Mouse (Mus musculus) heart, embryonic 16.5 days (tissue): ENCODE data around the gene Obsl1. TPM values are rescaled to one million over a fixed set of nuclear protein-coding genes. Genes with fewer than 3 reads are reported as not detected.
A peak's percentile ranks its signal among the peaks of the same experiment; 100 is the strongest.

Experiments
- ATAC-seq: fragments of 200-750 bp; cut with Nextera tagmentation; replicated peaks from 2 replicates; pipeline ENCODE4 v1.8.0; 2017; ENCODE audit warnings: moderate number of reproducible peaks; ENCODE audit not compliant: insufficient read depth, low FRiP score; ENCODE audit errors: extremely low read depth
- H3K27ac ChIP-seq: fragments of 300-500 bp; sonication (generic); 2 replicates; pipeline ENCODE4 v1.5.1; 2014; ENCODE audit warnings: mild to moderate bottlenecking, low read length, control low read depth, moderate library complexity
- H3K27me3 ChIP-seq: fragments of 300-500 bp; sonication (generic); 2 replicates; pipeline ENCODE4 v1.6.1; 2014; ENCODE audit warnings: low read length, mixed read lengths; ENCODE audit not compliant: control insufficient read depth, insufficient read depth
- H3K36me3 ChIP-seq: fragments of 300-500 bp; sonication (generic); 2 replicates; pipeline ENCODE4 v1.6.1; 2014; ENCODE audit not compliant: control insufficient read depth, insufficient read depth
- H3K4me1 ChIP-seq: fragments of 300-500 bp; sonication (generic); 2 replicates; pipeline ENCODE4 v1.6.1; 2014; ENCODE audit warnings: low read length, mixed read lengths; ENCODE audit not compliant: control insufficient read depth, insufficient read depth
- H3K4me2 ChIP-seq: fragments of 300-500 bp; sonication (generic); 2 replicates; pipeline ENCODE4 v1.6.1; 2014; ENCODE audit warnings: low read depth, mild to moderate bottlenecking, control low read depth, low read length
- H3K4me3 ChIP-seq: fragments of 300-500 bp; sonication (generic); 2 replicates; pipeline ENCODE4 v1.5.1; 2014; ENCODE audit warnings: mild to moderate bottlenecking, control low read depth, low read length
- H3K9ac ChIP-seq: fragments of 300-500 bp; sonication (generic); 2 replicates; pipeline ENCODE4 v1.6.1; 2014; ENCODE audit warnings: low read length, control low read depth
- H3K9me3 ChIP-seq: fragments of 300-500 bp; sonication (generic); replicated peaks from 2 replicates; pipeline ENCODE4 v1.6.1; 2016; ENCODE audit warnings: low read length; ENCODE audit not compliant: control insufficient read depth
- WGBS: fragments of 180-500 bp; shearing (Covaris S2); extraction: QIAGEN DNeasy Blood & Tissue Kit; methylation state at CpG from one replicate; pipeline ENCODE4 v1.1.7; 2014; 5-methylcytosine and 5-hydroxymethylcytosine counted together
- polyA plus RNA-seq: library from polyadenylated mRNA; unstranded; fragments of >200 nt; fragmentation: Nextera tagmentation; extraction: Ambion mirVana; gene quantifications from 2 replicates; pipeline ENCODE4 v1.2.1, GENCODE M21; 2015

Obsl1 gene
- polyA plus RNA-seq, 1 experiment from 2014 or later, result 83.9 TPM

- no peak for ATAC-seq
- H3K36me3 ChIP-seq, result peaks cover 5% of the 10 kb centered on the region
- H3K27me3 ChIP-seq, result peaks cover 11% of the 10 kb centered on the region
- 95% methylated on average over 7 of the region's 7 CpGs for WGBS
- H3K4me1 ChIP-seq, result peaks cover 24% of the 10 kb centered on the region
- no peaks in the 10 kb centered on the region for H3K9me3 ChIP-seq
- no peak overlapping the region for H3K4me2 ChIP-seq
- H3K4me3 ChIP-seq, result no peak overlapping the region
- no peak overlapping the region for H3K9ac ChIP-seq
- no peak overlapping the region for H3K27ac ChIP-seq
Observed at GRCm38 (mm10) chr1:75440661-75441060, 65.6 kb downstream of the Obsl1 start.

- H3K4me3 ChIP-seq, result no peak overlapping the region
- H3K27ac ChIP-seq, result no peak overlapping the region
- peaks cover 5% of the 10 kb centered on the region for H3K36me3 ChIP-seq
- WGBS, result 75% methylated on average over 8 of the region's 9 CpGs
- H3K27me3 ChIP-seq, result no peaks in the 10 kb centered on the region
- peaks cover 12% of the 10 kb centered on the region for H3K4me1 ChIP-seq
- no peak for ATAC-seq
- no peak overlapping the region for H3K9ac ChIP-seq
- no peak overlapping the region for H3K4me2 ChIP-seq
- no peaks in the 10 kb centered on the region for H3K9me3 ChIP-seq
Observed at GRCm38 (mm10) chr1:75438782-75439181, 67.5 kb downstream of the Obsl1 start.

DNA sequence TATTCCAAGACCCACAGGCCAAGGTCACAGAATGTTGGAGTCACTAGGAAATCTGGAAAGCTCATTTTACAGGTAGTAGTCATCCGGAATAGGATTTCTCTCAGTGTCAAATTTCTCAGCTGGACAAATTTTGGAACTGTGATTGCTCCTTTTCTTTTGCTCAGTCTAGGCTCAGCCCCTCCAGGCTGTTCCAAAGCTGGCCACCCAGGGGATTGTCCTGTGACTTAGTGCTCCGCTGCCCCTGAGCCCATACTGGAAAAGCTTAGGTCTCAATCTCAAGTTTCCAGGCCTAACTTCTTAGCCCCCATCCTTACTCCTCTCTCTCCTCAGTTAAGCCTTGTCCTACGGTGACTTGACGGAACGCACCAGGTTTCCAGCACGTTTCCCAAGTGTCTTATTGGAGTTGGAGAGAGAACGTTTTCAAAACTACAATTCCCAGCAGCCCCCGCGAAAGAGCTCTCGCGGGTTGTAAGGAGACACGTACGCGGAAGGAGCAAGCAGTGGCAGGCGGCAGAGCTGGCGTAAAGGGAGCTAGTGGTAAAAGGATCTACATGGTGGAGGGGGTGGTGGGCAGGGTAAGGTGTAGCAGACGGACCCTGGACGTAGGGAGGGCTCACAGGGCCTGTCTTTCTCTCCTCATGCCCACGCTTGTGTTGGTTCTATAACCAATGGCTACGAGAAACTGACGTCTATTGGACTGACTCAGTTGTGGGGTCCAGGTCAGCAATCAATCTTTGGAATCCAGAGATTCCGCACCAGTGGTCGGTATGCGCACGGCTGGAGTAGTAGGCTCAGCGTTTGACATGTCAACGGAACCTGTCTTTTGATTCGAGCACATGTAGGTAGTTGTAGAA lies 70.5 kb downstream of the Obsl1 start, which contains the start of gene Gmppa:
Gmppa (plus strand) TSS at position 456 of the 854 bp plus-strand sequence.
- H3K36me3 ChIP-seq, result peaks cover 4% of the 10 kb centered on the region; the same call in 1 of the 2 replicates
- H3K4me2 ChIP-seq, result peak within 1 kb of the TSS; percentile 65
- H3K9me3 ChIP-seq, result no peaks in the 10 kb centered on the region
- peak within 1 kb of the TSS; percentile 66 for H3K4me3 ChIP-seq
- H3K4me1 ChIP-seq, result peaks cover 12% of the 10 kb centered on the region
- ATAC-seq, result peak; percentile 74
- peak within 1 kb of the TSS; percentile 70 for H3K9ac ChIP-seq
- H3K27me3 ChIP-seq, result no peaks in the 10 kb centered on the region
- WGBS, result 4% methylated on average over 28 of the region's 28 CpGs
- peak within 1 kb of the TSS; percentile 58; the same call in 1 of the 2 replicates for H3K27ac ChIP-seq

Other genes starting within 250 kb of the Obsl1 start
- 0.44 and 0.62 TPM in 2 replicates for gene Ptprn, start 241.9 kb downstream of the Obsl1 start, polyA plus RNA-seq
- gene Resp18, start 228.0 kb downstream of the Obsl1 start, polyA plus RNA-seq, result 0.76 TPM in 1 of 2 replicates, not detected in the other
- 129 and 131 TPM in 2 replicates for gene Dnpep, start 188.5 kb downstream of the Obsl1 start, polyA plus RNA-seq
- 469 and 480 TPM in 2 replicates for gene Des, start 146.1 kb downstream of the Obsl1 start, polyA plus RNA-seq
- gene Speg, start 131.2 kb downstream of the Obsl1 start, polyA plus RNA-seq, result 41.1 and 46.4 TPM in 2 replicates
- gene Gmppa, start 70.5 kb downstream of the Obsl1 start, polyA plus RNA-seq, result 72.6 and 85.3 TPM in 2 replicates
- 0.08 and 0.27 TPM in 2 replicates for gene Asic4, start 56.0 kb downstream of the Obsl1 start, polyA plus RNA-seq
- 23.9 and 27.0 TPM in 2 replicates for gene Chpf, start 27.1 kb downstream of the Obsl1 start, polyA plus RNA-seq
- gene Tmem198, start 26.9 kb downstream of the Obsl1 start, polyA plus RNA-seq, result 0.60 and 0.69 TPM in 2 replicates
- gene Inha, start 625 bp upstream of the Obsl1 start, polyA plus RNA-seq, result 4.1 and 5.5 TPM in 2 replicates
- 14.3 and 14.7 TPM in 2 replicates for gene Stk11ip, start 15.1 kb upstream of the Obsl1 start, polyA plus RNA-seq
- gene Slc4a3, start 39.8 kb upstream of the Obsl1 start, polyA plus RNA-seq, result 33.3 and 36.6 TPM in 2 replicates